Mouse (Mus musculus) left cerebral cortex, adult 6 months (tissue): ENCODE data around the gene Tnc. TPM values are rescaled to one million over a fixed set of nuclear protein-coding genes. Genes with fewer than 3 reads are reported as not detected.

Experiments
- long read RNA-seq, 2 experiments: library from polyadenylated mRNA; unstranded; transcript quantifications; one replicate each; pipeline ENCODE4 v2.0.0; 2019 to 2020
- polyA plus RNA-seq: library from polyadenylated mRNA; unstranded; fragments of <200 nt; fragmentation: Nextera tagmentation; gene quantifications from 2 replicates; pipeline ENCODE4 v1.2.3, GENCODE M21; 2021

Gene Tnc
- 0.34 and 0.70 TPM in 2 replicates for polyA plus RNA-seq
- long read RNA-seq, experiment 1, partial matches to known transcripts: 1 of 2 reads
- long read RNA-seq, experiment 1, other reads (novel, unspliced or antisense): 1 of 2 reads
- long read RNA-seq, experiment 2: 0 reads

GRCm38 (mm10) chr4:64046831-64047493, at the start of gene Tnc:
Tnc (minus strand) TSS chr4:64047015.

Other genes starting within 250 kb of the Tnc start
- gene Tnfsf8, start 185.7 kb downstream of the Tnc start, polyA plus RNA-seq: not detected in 2 replicates